Mouse (Mus musculus) myocyte (in vitro differentiated cells): ENCODE measurements around the gene Cdhr2.

Experiments
- E2F4 ChIP-seq: IDR thresholded peaks from one replicate; pipeline ENCODE4 v1.6.1; 2011; ENCODE audit warnings: mild to moderate bottlenecking, control low read depth, moderate library complexity; ENCODE audit not compliant: insufficient read depth
- MAX ChIP-seq: IDR thresholded peaks from one replicate; pipeline ENCODE4 v1.6.1; 2011; ENCODE audit warnings: low read depth, mild to moderate bottlenecking, control low read depth
- MYOD1 ChIP-seq, 3 experiments: IDR thresholded peaks; one replicate each; pipeline ENCODE4 v1.6.1; 2011; ENCODE audit warnings: control low read depth in 2 of 3, low read depth in 2 of 3, mild to moderate bottlenecking in 2 of 3, moderate library complexity in 1 of 3; ENCODE audit not compliant: insufficient read length in 2 of 3, control insufficient read depth in 1 of 3
- POLR2A ChIP-seq: IDR thresholded peaks from one replicate; pipeline ENCODE4 v1.6.1; 2011; ENCODE audit warnings: low read depth, mild to moderate bottlenecking, control low read depth, moderate library complexity; ENCODE audit not compliant: insufficient read length
- POLR2AphosphoS2 ChIP-seq: IDR thresholded peaks from one replicate; pipeline ENCODE4 v1.6.1; 2011; ENCODE audit warnings: low read depth, control low read depth; ENCODE audit not compliant: insufficient read length
- TCF12 ChIP-seq: IDR thresholded peaks from one replicate; pipeline ENCODE4 v1.6.1; 2011; ENCODE audit warnings: mild to moderate bottlenecking, control low read depth; ENCODE audit not compliant: poor library complexity, insufficient read depth, severe bottlenecking
- USF1 ChIP-seq: IDR thresholded peaks from one replicate; pipeline ENCODE4 v1.6.1; 2011; ENCODE audit warnings: low read depth, mild to moderate bottlenecking, control low read depth, moderate library complexity

DNA sequence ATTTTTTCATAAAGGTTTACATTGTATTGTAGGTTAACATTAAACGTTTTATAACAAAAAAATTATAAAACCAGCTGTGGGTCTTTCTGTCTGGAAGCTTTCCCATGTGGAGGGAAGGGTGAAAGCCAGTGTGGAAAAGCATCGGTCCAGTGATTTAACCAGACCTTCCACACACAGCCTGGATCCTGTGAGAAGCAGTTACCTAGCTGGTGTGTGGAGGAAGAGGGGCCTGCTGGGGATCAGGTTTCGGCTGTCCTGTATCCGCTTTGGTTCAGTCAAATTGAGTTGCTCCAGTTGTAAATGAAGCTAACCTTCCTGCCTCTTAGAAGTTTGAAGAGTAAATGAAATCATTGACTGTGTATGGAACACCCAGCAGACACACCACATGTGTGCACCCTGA is 37.3 kb upstream of the Cdhr2 start:
- no peak for TF ChIP-seq MAX
- no peak for TF ChIP-seq POLR2A
- TF ChIP-seq TCF12: no peak
- TF ChIP-seq POLR2AphosphoS2: no peak
- TF ChIP-seq E2F4: no peak
- TF ChIP-seq MYOD1 (IDR thresholded peaks at IDR 0.05; ENCODE audit: control insufficient read depth in 1 of 3, insufficient read length in 2 of 3, low read depth in 2 of 3): no peak
- no peak for TF ChIP-seq USF1
